Mouse (Mus musculus) inflammation-experienced regulatory T-cells (primary cell): ENCODE measurements around the gene Hand1. TPM values are rescaled to one million over a fixed set of nuclear protein-coding genes. Genes with fewer than 3 reads are reported as not detected.

Source experiments
- polyA plus RNA-seq, 2 experiments: library from polyadenylated mRNA; unstranded; fragments of 100-300 nt; shearing (Covaris generic); gene quantifications; one replicate each; pipeline ENCODE4 v1.2.1; 2017

Gene Hand1
- polyA plus RNA-seq: under 1 TPM in 1 of 2 experiments, not detected in 1; 0.31 TPM

GRCm38 (mm10) chr11:57832552-57833201 lies at the start of gene Hand1:
TSS of gene Hand1 (minus strand) at chr11:57832818.

GRCm38 (mm10) chr11:57800971-57801765 lies 31.4 kb downstream of the Hand1 start, which contains the start of gene Sap30l:
TSS of gene Sap30l (plus strand) at chr11:57801637.

Other genes starting within 250 kb of the Hand1 start
- gene Galnt10, start 187.4 kb downstream of the Hand1 start, polyA plus RNA-seq: 100 to 1,000 TPM in 1 of 2 experiments, 10 to 100 TPM in 1; 51.8 to 107 TPM
- gene Sap30l, start 31.2 kb downstream of the Hand1 start, polyA plus RNA-seq: 10 to 100 TPM; 67.0 to 70.6 TPM
- 10 to 100 TPM; 87.6 to 97.3 TPM for gene Larp1, start 176.2 kb upstream of the Hand1 start, polyA plus RNA-seq